Mouse (Mus musculus) brain, adult 2 months (tissue): Measurements from ENCODE around the gene Gm48552.

Experiments
- DNase-seq: peaks from one replicate; pipeline ENCODE4 v3.0.0; 2011; ENCODE audit warnings: low read depth, low spot score

Gene Gm48552

DNA sequence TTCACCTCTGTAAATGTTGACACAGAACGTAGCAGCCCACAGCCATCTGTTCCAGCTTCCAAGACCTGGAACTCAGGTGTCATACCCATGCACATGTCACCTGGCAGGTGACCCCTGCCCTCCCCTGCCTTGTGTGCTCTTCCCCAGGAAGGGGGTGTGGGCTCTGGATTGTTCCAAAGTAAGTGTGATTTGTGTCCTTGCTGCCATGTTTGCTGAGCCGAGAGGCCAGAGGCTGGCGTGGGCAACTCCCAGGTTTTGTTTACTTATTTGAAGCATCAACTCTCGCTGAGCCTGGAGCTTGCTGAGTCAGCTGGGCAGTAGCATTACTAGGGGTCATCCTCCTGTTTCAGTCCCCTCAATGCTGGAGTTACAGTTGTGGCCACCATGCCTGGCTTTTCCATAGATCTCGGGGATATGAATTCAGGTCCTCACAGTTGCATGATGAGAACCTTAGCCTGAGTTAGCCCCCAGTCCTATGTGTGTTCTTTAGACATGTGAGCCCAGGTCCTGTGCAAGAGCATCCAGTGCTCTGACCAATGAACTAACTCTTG is at the start of gene Gm48552:
TSS of gene Gm48552 (plus strand) at position 501 of the 551 bp plus-strand sequence.
- DNase-seq = no peak

DNA sequence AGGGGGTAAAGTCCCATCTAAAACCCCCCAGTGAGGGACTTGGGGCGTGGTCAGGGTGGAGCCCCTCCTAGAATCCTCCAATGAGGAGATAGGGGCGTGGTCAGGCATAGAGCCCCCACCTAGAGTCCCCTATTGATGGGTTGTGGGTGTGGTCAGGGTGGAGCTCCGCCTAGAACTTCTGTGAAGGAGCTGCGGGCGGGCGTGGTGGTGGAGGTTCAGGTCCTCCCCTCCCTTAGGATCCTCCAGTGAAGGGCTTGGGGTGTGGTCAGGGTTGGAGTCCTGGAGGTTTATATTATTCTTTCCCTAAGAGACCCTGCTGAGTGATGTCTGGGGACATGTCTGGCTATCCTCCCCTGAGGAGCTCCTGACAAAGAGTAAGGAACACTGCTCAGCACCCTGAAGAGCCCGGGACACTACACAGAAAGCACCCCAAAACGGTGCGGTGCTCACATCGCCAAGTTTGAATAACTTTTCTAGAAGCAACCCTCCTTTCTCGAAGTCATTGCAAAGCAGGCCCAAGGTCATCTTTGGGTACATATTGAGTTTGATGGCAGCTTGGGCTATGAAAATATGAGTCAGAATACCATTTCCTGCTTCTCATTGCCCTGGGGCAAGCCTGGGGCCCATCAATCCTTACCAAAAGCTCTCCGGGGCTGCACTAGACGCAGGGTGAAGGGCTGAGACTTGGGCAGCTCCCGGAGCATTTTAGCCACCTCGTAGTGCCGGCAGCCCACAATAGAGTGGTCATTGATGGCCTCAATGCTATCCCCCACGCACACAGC is 48.1 kb upstream of the Gm48552 start:
- no peak for DNase-seq

DNA sequence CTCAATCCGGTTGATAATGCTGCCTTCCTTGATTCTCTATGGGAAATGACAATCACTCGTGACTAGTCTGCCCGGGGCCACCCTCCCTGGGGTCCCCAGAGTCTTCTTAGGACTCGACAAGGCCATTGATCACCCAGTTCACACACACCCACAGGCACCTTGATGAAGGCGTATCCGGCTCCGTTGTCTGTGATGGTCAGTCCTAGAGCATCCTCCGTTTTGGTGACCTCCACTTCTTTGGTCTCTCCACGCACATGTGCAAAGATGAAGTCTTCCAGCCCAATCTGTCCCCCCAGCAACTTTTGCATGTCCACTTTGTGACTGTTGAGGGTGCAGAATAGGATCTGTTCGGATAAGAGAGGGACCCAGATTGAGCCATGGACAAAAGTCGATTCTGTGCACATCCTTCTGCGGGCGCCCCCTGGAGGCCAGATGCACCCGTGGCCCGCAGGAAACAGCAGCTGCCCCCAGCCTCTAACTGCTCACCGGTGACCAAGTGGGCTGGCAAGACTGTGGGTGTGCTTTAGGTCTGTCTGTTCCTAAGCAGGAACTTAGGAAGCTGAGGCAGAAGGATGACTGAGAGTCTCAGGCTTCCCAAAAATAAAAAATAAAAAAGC is 47.4 kb upstream of the Gm48552 start:
- DNase-seq = peak; percentile 56

DNA sequence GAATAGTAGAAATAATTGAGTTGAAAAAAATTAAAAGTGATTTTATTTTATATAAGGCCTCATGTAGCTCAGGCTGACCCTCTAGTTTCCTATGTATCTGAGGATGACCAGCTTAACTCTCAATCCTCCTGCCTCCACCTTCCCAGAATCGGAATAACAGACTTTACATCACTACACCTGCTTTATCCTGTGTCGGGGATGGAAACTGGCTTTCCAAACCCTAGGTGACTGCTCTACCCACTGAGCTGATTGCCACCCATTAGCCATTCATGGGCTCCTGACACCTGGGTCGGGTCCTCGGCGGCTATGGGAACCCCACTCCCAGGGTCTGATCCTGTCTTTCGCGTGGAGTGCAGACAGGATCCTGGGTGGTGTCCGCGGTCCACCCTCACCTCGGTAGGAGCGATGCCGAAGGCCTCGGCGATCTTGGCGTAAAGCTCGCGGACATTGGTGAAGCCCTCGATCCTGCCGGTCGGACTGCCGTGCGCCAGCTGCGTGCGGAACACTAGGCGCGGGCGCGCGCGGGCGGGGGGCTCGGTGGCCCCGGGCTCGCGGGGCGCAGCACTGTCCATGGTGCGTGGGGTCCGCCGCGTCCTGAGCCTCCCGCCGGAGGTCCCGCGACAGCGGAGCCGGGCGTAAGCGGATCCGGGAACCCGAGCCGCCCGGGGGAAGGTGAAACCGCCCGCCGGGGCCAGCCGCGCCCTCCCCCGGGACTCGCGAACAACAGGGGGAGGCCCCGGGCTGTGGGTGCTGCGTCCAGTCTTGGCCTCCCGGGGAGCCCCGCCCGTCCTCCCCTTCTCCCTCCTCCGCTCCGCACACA is 45.9 kb upstream of the Gm48552 start, which contains the start of gene Gipc3:
TSS of gene Gipc3 (minus strand) at position 581 of the 820 bp plus-strand sequence.
- no peak for DNase-seq

DNA sequence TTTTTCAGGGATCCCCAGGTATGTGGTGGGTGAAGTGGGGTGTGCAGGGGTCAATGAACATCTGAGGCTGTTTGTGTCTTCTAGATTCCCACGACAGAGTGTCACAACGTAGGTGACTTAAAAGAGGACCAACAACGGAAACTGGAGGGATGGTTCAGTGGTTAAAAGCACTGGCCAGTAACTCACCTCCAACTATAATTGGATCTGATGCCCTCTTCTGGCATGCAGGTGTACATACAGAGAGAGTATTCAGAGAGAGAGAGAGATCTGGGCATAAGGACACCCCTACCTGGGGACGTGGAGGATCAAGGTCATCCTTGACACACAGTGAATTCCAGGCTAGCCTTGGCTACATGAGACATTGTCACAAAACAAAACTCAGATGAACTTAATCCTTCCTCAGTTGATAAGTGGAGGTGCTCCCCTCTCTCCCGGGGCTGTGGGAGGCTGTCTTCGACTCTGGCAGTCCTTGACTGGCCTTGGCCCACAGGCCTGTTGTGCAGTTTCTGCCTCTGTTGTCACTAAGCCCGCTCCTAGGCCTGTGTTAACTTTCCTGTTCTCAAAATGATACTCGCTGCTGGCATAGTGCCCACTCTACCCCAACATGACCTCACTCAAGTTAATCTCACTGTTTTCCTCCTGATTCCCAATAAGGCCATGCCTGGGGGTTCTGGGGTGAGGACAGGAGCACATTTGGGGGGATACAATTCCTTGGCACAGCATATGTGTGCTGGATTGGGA is 44.2 kb upstream of the Gm48552 start:
- no peak for DNase-seq

DNA sequence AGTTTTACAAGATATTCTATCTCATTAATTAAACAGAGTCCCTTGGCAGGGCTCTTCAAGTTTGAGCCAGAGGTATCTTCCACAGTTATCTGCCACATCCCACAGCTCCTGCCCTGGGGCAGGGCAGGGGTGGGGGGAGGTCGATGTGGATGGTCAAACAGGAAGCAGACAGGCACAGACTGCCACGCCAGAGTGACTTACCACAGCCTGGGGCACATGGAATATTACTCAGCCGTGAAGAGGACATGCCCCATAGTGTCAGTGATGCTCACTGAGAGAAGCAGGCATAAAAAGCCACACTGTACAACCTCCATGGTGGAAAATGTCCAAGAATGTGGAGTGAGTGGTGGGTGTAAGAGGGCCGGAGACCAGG is 43.7 kb upstream of the Gm48552 start:
- DNase-seq = no peak

DNA sequence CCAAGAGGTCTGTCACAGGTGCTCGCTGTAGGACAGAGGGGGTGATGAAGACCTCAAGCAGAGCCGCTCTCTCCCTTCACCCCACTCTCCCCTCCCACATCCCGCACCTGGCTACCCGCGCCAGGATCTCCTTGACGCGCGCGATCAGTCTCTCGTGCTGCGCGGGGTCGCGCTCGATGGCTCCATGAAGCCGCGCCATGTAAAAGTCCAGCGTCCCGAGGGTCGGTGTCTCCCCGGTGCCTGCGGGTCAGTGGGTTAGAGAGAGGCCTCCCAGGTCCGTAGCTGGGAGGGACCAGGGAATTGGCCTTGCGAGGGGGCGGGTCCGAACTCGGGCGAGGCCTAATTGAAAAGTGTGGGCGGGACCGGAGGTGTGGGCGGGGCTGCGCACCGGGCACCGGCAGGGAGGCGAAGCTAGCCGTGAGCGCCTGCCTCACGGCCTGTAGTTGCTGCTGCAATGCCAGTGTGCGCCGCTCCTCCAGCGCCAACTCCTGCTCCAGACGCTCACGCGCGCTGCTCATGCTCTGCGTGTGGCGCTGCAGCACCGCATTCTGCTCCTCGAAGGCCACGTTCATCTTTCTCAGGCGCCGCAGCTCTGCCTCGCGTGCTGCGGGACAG is 42.2 kb upstream of the Gm48552 start:
- DNase-seq = peak; percentile 86

DNA sequence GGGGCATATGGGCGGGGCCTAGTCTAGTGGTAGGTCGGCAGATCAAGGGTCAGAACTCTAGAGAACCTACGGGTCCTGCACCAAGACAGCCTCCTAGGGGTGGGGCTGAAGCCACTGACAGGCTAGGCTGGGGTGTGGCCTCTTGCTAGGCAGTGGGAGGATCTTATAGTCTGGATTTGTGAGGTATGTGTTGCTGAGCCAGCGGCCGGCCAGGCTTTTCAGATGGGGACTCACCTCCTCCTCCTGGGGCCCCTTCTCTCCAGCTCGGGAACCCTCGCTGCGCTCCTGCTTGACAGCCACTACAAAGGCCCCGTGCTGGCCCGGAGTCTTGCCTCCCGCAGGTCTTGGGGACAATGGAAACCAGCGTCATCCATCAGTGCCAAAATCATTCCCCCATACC is 39.7 kb upstream of the Gm48552 start:
- no peak for DNase-seq

DNA sequence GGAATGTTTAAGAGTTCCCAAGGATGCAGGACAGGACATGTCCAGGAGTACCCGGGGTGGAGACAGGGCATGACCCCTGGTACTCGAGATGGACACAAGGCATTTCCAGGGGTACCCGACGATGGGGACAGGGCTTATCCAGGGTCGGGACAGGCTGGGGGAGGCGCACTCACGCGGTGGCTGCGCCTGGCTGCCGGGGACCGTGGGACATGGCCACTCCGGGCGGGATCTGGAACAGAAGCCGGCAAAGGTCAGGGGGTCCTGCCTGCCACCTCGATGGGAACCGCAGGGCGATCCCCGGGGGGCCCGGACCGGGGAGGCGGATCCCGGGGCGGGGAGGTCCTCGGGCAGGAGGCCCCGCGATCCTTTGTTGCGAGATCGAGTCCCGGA is 38.8 kb upstream of the Gm48552 start:
- no peak for DNase-seq

DNA sequence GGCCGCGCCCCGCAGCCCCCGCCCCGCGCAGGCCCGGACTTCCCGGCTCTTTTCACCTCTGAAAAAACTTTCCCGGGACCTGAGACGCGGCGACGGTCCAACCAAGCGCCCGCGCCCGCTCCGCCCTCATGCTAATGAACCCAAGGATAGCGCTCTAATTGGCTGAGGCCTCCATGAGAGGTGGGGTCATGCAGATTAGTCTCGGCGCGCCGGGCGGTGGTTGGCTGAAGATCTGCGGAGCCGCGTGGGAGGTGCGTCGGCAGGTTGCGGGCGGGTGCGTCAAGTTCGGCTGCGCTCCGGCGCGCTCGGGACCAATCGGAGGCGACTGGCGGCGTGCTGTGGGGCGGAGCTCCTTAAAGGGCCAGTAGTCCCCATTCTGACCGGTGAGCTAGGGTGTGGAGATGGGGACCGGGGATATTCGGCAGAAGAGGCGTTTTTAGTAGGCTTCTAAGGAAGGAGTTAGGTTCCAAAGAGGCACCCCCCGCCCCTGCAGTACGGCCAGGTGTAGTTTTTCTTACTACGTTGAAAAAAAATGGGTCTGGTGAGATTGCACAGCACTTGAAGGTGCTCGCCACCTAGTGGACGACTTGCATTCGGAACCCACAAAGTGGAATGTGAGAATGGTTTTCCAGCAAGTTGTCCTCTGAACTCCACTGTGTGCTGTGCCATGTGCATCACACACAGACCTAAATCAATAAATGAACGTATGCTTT is 38.3 kb upstream of the Gm48552 start, which contains the start of gene Hmg20b:
TSS of gene Hmg20b (minus strand) at position 130 of the 713 bp plus-strand sequence.
- peak; percentile 100 for DNase-seq

DNA sequence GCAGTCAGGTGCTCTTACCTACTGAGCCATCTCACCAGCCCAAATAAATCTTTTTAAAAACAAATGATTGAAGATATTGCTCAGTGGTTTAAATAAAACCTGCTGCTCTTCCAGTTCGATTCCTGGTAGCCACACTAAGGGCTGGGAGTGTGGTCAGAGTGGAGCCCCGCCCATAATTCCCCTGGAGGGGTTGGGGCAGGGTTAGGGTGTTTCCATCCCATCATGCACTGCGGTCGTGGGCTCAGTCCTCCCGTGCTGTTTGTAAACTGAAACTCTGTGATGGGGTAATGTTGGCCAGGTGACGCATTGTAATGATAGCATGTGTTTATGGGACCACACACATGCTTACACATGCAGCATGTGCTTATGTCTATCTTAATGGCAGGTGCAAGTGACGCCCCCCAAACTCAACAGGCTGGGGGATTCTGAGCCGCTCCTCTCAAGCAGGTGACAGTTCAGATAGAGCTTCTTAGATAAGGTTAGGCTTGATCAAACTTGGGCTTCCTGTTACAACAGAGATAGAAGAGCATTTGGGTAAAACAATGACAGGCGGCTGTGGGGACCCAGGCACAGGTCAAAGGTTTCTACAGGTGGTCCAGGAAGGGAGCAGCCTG is 37.0 kb upstream of the Gm48552 start:
- no peak for DNase-seq

DNA sequence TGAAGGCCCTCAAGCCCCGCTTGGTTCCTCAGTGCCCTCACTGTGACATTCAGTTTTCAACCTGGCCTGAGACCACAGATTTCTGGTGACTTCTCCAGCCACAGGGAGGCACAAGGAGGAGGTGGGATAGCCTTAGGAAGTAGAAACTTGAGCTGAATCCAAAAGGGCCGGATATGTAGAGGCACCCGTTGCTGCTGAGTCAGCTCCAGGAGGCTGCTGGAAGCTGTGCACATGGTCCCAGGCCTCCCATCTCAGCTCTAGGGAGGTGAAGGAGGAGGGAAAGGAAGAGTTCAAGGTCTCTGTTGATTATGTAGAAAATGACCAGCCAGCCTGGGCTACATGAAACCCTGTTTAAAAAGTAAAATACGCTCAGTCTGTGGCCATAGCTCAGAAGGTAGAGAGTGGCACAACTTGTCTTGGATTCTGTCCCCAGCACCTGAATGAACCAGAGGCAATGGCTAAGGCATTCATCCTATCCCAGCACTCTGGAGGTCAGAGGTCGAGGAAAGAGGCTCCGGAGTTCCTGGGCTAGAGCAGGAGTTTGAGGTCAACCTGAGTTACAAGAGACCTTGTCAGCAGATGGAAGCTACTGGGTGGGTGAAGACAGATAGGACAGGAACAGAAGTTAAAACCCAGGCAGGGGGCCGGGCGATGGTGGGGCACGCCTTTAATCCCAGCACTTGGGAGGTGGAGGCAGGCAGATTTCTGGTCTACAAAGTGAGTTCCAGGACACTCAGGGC is 33.9 kb upstream of the Gm48552 start:
- DNase-seq = no peak

DNA sequence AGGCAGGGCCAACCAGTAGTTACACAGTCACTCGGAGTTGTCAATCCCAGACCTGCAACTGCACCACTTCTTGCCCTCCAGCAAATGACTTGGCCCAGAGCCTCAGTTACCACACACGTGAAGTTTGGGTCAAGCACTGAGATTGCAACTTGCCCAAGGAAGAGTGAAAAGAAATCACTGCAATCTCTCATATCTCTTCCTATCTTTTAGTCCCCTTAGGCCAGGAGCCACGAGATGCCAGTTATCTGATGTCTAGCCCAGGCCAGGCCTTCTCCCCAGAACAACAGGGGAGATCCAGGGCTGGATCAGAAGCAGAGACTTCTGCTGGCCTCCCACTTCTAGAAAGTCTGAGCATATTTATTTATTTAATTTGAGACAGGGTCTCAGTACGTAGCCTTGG is 33.3 kb upstream of the Gm48552 start:
- DNase-seq = no peak

DNA sequence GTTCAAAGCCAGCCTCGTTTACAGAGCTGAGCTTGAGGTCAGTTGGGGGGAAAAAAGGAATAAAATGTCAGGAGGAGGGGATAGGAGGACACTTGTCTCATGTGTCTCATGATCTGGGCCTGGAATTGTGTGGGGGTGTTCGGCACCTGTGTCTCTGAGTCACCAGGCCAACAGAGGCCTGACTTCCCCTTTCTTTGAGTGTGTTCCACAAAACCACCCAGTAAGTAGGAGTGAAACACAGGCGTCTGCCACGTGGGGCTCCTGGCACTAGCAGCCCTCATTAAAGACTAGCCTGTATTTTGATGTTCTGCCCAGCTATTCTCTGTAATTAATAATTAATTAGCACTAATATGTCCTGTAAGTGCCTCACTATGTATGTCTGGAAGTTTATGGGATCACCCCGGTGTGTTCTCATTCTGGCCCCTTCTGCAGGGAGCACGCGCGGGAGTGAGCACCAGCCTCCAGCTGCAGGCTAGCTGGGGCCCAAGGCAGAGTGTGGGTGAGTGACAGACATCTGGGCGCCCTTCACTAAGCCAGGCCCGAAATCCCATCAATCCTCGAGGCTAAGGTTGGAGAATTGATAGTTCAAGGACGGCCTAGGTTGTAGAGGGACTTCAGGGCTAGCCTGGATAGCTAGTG is 32.3 kb upstream of the Gm48552 start:
- DNase-seq = peak; percentile 63

DNA sequence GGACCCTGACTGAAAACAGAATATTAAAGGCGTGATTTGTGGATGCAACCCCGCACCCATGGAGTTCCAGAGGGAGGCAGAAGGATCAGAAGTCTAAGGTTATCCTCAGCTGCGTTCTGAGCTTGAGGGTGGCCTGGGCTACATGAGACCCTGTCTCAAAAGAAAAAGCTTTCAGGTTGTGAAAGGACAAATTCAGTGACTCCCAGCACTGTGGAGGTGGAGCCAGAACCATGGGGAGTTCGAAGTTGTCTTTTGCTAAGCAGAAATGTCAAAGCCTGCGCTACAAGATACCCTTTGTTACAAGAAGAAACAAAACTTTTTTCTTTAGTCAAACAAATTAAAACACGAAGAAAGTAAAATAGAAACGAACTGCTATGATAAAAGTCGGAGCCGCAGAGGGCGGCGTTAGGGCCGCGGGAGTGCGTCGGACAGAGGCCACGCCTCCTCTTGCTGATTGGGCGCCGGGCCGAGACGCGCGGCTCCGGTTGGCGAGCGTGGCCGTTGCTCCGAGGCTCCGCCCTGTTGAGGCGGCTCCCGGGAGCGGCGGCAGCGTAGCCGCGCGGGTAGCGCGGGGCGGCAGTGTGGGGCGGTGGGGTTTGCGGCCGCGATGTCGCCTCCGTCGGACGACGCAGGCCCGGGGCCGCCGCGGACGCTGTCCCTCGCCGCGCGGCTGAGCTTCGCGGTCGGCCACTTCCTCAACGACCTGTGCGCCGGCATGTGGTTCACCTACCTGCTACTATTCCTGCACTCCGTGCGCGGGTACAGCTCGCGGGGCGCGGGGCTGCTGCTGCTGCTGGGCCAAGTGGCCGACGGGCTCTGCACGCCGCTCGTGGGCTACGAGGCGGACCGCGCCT is 31.6 kb upstream of the Gm48552 start, which contains the start of gene Mfsd12:
TSS of gene Mfsd12 (plus strand) at position 501 of the 854 bp plus-strand sequence.
- peak; percentile 96 for DNase-seq

DNA sequence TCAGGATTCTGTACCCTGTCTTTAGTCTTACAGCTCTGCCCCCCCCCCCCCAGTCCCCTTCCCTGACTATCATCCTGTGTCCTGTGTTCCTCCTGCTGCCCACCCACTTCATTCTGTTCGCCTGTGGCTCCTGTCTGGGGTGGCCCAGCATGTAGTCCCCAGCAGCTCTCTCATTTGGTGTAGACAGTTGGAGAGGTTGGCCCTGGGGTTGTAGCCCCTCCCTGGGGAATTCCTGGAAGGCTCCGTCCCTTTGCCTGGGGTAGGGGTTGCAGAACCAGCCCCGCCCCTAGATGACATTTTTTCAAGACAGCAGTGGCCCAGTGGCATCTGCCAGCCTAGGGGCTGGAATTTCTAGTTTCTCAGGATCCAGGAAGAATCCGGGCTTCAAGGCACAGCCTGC is 30.6 kb upstream of the Gm48552 start:
- DNase-seq = no peak

DNA sequence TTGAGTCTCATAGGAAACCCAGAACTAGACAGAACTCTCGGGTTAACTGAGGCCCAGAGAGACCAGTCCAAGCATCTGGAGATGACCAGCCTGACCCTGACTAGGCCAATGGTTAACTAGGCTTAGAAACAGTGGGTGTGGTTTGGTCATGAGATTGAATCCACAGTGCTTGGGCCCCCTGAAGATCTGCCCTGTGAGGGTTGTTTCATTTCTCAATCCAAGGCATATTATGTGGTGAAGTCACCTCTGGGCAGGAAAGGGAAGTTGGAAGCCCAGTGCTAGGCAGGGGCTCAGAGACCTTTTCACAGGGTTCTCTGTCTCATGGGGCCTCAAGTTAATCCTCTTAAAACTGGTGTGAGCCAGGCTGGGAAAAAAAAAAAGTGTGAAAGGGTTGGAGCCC is 30.0 kb upstream of the Gm48552 start:
- DNase-seq = no peak

DNA sequence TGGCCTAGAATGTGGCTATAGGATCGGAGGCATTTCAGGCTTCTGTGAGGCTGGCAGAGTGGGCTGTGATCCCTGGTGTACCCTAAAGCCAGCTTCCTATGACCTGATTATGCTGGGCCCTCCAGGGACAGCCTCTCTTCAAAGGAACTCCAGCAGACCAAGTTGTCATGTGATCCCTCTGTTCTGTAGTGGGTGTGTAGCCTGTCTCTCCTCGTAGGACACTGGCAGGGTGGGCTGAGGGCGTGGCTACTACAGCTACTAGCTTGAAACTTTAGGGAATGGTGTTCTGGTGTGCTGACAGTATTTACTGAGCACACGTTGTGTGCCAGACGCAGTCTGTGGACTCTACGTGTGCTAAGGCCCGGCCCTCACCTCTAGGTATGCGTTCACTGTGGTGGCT is 28.1 kb upstream of the Gm48552 start:
- DNase-seq = no peak
